Mouse (Mus musculus) spleen, adult 2 months (tissue): ENCODE data around the gene As3mt. TPM values are rescaled to one million over a fixed set of nuclear protein-coding genes. Genes with fewer than 3 reads are reported as not detected.

Experiments
- DNase-seq, 2 experiments: peaks; one replicate each; pipeline versions ENCODE4 v3.0.0 to v3.0.0-alpha.2; 2012 to 2021; ENCODE audit warnings: low spot score in 2 of 2, low read depth in 1 of 2
- H3K27ac ChIP-seq: fragments of 200-500 bp; 2 replicates; pipeline ENCODE4 v1.5.1; 2012; ENCODE audit warnings: low read length, inconsistent platforms; ENCODE audit not compliant: insufficient read depth
- H3K27me3 ChIP-seq: fragments of 200-500 bp; 2 replicates; pipeline ENCODE4 v1.6.1; 2012; ENCODE audit warnings: mild to moderate bottlenecking, moderate library complexity, low read length, inconsistent platforms; ENCODE audit not compliant: control insufficient read depth, insufficient read depth
- H3K36me3 ChIP-seq: fragments of 200-500 bp; 2 replicates; pipeline ENCODE4 v1.6.1; 2012; ENCODE audit warnings: mild to moderate bottlenecking, low read length, inconsistent platforms; ENCODE audit not compliant: control insufficient read depth, insufficient read depth
- H3K4me1 ChIP-seq: fragments of 200-500 bp; 2 replicates; pipeline ENCODE4 v1.6.1; 2011; ENCODE audit warnings: inconsistent platforms; ENCODE audit not compliant: control insufficient read depth, insufficient read depth, insufficient read length
- H3K4me3 ChIP-seq: fragments of 200-500 bp; 2 replicates; pipeline ENCODE4 v1.5.1; 2011; ENCODE audit warnings: mild to moderate bottlenecking, inconsistent platforms; ENCODE audit not compliant: insufficient read depth, insufficient read length; ENCODE audit errors: extremely low read depth
- CTCF ChIP-seq: fragments of 200-500 bp; IDR thresholded peaks from 2 replicates; pipeline ENCODE4 v1.5.1; 2011; ENCODE audit warnings: mild to moderate bottlenecking, inconsistent platforms; ENCODE audit not compliant: insufficient read depth, insufficient read length, insufficient replicate concordance; ENCODE audit errors: extremely low read depth
- POLR2A ChIP-seq: fragments of 200-500 bp; IDR thresholded peaks from 2 replicates; pipeline ENCODE4 v1.6.1; 2011; ENCODE audit warnings: low read depth, low read length, inconsistent platforms
- WGBS: fragments of 180-500 bp; shearing (Covaris S2); methylation state at CpG from one replicate; pipeline ENCODE4 v1.1.7; 2018; 5-methylcytosine and 5-hydroxymethylcytosine counted together
- polyA plus RNA-seq: library from polyadenylated mRNA; depleted of rRNA; stranded (reverse); fragments of >200 nt; gene quantifications from 2 replicates; pipeline ENCODE4 v1.2.3, GENCODE M21; 2012

As3mt gene
- polyA plus RNA-seq, 1 experiment: 6.0 TPM

DNA sequence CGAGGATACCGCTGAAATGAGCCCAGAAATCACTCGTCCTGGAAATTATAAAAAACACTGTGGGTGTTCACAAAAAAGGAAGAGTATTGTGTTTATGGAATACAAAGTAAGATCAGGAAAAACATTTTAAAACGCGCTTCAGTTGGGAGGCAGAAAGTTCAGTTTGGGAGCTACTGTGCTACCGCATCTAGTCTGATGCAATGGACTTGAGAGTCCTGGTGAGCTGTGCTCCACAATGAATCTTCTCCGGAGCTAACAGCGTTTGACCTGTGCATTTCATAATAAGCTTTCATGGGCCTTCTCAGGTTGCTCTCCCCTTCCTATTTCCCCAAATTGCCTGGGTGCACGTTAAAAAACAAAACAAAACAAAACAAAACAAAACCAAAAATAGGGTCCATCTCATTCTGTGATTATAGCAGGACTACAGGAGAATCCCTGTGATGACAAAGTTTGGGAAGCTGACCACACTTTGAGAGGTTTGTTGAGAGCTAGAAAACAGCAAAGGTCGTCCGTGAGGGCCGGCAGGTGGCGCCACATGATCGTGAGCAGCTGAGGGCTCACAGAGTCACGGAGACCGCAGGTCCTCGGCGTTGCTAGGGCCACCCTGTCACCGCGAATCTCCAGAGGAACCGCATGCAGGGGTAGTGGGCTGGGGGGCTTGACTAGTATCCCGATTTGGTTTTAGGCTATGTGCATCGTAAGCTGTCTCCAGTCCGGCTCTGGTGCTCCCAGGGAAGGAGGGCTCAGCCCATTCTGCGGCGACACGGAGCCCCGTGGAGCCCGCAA, 53.3 kb downstream of the As3mt start:
- Histone ChIP-seq H3K4me1 (peaks cover 6% of the 10 kb centered on the region), H3K27ac (peak overlapping the region; percentile 69), H3K4me3 (peak overlapping the region; percentile 94), H3K36me3 (no peaks in the 10 kb centered on the region), H3K27me3 (peaks cover 8% of the 10 kb centered on the region)
- TF ChIP-seq CTCF (peak; percentile 95), POLR2A (no peak)
- WGBS: 20% methylated on average over 29 of the region's 29 CpGs
- DNase-seq: peak; percentile 78 to 82

DNA sequence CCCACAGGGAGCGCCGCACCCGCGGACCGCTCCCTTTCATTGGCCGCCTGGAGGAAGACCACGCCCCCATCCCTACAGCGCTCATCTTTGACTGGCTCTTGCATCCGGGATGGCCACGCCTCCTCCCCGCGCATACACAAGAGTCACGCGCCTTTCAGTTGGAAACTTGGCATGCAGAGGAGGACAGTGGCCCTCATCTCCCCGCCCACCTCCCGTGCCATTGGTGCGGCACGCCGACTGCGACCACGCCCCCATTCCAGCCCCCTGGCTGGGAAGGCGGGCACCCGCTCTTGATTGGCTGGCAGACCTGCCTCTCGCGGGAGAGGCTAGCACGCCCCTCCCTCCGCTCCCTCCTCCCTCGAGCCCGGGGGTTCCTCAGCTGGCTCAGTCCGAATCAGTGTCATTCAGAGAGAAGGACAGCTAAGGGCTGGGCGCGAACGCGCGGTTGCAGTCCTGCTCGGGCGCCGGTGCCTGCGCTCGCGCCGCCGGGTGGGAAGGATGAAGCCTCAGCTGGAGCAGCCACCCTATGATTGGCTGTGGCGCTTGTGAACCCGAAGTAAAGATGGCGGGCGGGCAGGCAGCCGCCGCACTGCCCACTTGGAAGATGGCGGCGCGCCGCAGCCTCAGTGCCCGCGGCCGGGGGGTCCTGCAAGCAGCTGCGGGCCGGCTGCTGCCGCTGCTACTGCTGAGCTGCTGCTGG, 54.1 kb downstream of the As3mt start, which contains the start of gene Cnnm2:
Cnnm2 (plus strand) TSS at position 350 of the 700 bp plus-strand sequence.
- 1% methylated on average over 59 of the region's 59 CpGs for WGBS
- Histone ChIP-seq H3K36me3 (no peaks in the 10 kb centered on the region), H3K4me1 (peaks cover 6% of the 10 kb centered on the region), H3K27me3 (peaks cover 8% of the 10 kb centered on the region), H3K27ac (peak within 1 kb of the TSS; percentile 69), H3K4me3 (peak within 1 kb of the TSS; percentile 94)
- TF ChIP-seq POLR2A (no peak), CTCF (no peak)
- DNase-seq: peak; percentile 99 to 100

- H3K4me3 ChIP-seq: peak overlapping the region; percentile 94
- no peaks in the 10 kb centered on the region for H3K36me3 ChIP-seq
- WGBS: under 1% methylated on average over 36 of the region's 36 CpGs
- H3K27me3 ChIP-seq: peaks cover 8% of the 10 kb centered on the region
- DNase-seq: peak in 1 of 2 experiments; percentile 3
- H3K4me1 ChIP-seq: peaks cover 6% of the 10 kb centered on the region
- TF ChIP-seq POLR2A: no peak
- TF ChIP-seq CTCF: no peak
- H3K27ac ChIP-seq: 0 out of 2 replicates have a peak overlapping the region, but pooled peaks have one; percentile 15
Measured at GRCm38 (mm10) chr19:46761971-46762290, 54.7 kb downstream of the As3mt start.

GRCm38 (mm10) chr19:46762291-46762991, 55.2 kb downstream of the As3mt start:
- peak in 1 of 2 experiments; percentile 11 for DNase-seq
- TF ChIP-seq CTCF (no peak), POLR2A (no peak)
- H3K4me1 ChIP-seq: peaks cover 6% of the 10 kb centered on the region
- no peak overlapping the region; the same call in 1 of the 2 replicates for H3K27ac ChIP-seq
- no peaks in the 10 kb centered on the region for H3K36me3 ChIP-seq
- H3K27me3 ChIP-seq: peaks cover 8% of the 10 kb centered on the region
- 4% methylated on average over 50 of the region's 50 CpGs for WGBS
- H3K4me3 ChIP-seq: peak overlapping the region; percentile 94

GRCm38 (mm10) chr19:46762992-46763342, 55.7 kb downstream of the As3mt start:
- Histone ChIP-seq H3K4me1 (peaks cover 6% of the 10 kb centered on the region), H3K36me3 (no peaks in the 10 kb centered on the region), H3K4me3 (peak overlapping the region; percentile 94), H3K27ac (no peak overlapping the region), H3K27me3 (peaks cover 8% of the 10 kb centered on the region)
- WGBS: 13% methylated on average over 19 of the region's 19 CpGs
- TF ChIP-seq POLR2A (no peak), CTCF (no peak)
- no peak for DNase-seq

DNA sequence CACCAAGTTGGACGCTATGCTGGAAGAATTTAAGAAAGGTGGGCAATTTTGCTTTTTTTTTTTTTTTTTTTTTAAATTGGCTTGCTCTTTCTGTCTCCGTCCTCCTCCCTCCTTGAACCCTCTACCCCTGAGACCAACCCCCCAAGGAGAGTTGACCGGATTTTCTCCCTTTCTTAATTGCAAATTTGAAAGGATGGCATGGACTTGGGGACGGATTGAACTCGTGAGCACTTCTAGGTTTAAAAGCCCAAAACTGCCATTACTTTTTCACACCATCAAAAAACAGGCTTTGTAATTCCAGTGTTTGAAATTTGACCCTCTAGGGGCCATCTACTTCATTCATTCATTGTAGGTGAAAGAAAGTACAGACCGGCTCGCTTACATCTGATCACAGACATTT, 56.1 kb downstream of the As3mt start:
- Histone ChIP-seq H3K4me1 (peaks cover 6% of the 10 kb centered on the region), H3K27me3 (peaks cover 8% of the 10 kb centered on the region), H3K36me3 (no peaks in the 10 kb centered on the region), H3K4me3 (peak overlapping the region; percentile 94; the same call in 1 of the 2 replicates), H3K27ac (no peak overlapping the region)
- TF ChIP-seq CTCF (no peak), POLR2A (no peak)
- no peak for DNase-seq
- 64% methylated on average over 7 of the region's 7 CpGs for WGBS
